Mouse (Mus musculus): ENCODE results near the gene Zbtb2.

Gene Zbtb2

DNA sequence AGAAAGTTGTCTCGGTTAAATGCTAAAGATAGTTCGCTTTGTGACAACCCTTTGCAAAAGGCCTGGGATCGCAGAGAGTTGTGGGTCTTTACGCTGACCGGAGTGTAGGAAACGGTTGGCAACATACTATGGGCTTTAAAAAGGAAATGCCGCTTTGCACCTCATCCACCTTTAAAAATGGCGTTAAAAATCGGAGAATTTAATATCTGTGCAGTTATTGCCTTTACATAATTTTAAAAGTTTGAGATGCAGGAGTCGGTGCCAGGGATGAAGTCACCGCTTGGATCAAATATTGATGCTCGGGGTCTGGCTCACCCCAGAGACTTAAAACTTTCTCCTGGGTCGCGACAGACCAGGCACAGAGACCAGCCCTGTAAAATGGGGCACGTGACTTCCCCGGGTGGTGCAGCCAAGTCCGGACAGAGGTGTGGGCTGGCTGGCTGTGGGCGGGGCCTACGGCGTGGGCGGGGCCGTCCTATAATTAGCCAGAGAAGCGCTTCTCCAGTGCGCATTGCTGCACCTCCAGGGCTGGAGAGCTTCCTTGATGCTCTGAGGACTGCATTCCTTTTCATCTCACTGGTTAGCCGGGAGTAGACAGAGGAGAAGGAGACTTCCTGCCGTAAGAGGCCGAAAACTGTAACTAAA, 53.7 kb downstream of the Zbtb2 start:
- DNase-seq (ENCODE audit: low spot score in 2 of 2) = peak; percentile 70 to 83

DNA sequence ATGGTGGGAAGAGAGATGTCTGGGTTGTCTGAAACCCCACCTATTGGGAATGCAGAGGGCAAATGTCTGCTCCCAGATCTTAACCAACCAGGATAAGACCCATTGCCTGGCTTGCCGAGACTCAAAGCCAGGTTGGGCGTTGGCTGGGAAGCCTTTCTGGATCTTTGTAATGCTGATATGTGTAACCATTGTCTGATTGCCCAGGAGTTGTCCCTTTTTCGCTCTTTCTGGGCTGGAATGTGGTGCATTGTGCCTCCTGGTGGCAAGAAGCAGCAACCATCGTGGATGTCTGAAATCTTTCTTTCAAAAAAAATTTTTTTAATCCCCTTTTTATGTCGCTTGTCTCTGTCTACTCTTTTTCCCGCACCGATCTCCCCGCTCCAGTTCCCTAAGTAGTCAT, 54.6 kb downstream of the Zbtb2 start:
- DNase-seq (ENCODE audit: low spot score in 2 of 2) = peak in 1 of 2 experiments; percentile 34

DNA sequence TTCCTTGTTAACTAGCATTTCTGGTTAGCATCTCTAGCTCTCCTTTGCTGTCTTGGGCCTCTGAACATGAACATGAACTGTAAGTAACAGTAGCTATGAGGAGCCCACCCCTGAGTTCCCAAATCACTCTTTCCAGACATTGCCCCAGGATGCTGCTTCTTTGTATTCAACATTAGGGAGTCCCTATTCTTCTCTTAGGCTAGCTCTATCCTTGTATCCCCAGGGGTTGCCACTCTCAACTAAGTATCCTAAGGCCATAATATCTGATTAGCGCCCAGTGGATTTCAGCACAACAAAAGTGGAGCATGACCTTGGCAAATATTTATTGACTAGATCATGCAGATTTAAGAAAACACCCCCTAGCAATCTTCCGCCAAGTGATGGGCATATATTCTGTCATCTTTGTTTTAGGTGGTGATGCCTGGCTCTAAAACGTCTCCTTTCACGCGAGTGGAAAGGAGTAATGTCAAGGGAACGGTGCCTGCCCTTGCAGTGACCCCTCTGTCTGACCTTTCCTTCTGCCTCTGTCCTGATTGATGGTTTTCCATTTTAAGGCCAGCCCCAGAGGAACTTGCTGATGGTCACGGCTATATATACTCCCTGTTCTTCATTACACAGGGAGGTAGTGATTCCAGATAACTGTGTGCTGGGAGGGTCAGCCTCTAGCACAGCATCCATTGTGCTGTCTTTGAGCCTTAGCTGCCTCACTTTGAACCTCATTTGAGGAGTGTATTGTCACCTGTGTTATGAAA, 55.5 kb downstream of the Zbtb2 start:
- no peak for DNase-seq (ENCODE audit: low spot score in 2 of 2)

- DNase-seq (ENCODE audit: low spot score in 2 of 2) = no peak
Observed at GRCm38 (mm10) chr10:4327716-4328115, 60.2 kb downstream of the Zbtb2 start.

DNA sequence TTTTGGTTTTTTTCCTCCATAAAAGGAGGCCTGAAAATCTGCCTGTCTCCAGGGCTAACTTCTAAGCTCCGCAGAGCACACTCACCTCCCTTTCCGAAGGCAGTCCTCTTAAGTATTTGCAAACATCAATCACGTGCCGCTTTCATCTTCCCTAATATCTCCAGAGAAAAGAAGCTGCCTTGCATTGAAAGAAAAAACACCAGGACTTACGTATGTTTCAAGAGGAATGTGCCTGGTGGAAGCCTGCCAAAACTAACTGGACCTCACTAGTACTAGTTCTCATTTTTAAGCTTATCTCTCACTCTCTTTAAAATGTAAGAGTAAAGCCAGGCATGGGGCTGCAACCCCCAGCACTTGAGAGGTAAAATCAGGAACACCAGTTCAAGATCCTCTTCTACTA, 62.3 kb downstream of the Zbtb2 start:
- no peak for DNase-seq (ENCODE audit: low spot score in 2 of 2)

DNA sequence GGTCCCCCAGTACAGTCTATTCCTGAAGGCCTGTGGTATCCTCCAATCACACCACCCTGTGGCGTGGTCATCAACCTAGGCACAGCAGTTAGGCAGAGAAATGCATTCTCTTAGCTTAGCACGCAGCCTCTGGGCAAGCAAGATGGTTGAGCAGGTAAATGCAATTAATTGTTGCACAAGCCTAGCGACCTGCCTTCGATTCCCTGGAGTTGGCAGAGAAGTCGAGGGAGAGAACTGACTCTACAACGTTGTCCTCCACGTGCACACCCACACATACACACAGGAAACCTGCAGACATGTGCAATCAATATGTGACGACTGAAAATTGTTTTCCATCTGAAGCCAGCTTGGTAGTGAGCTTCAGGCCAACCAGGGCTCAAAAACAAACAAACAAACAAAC, 64.0 kb downstream of the Zbtb2 start:
- DNase-seq (ENCODE audit: low spot score in 2 of 2) = no peak
